Mouse (Mus musculus): ENCODE measurements at regions not wholly inside any gene's neighbourhood (a gene's known extent, or its start where the extent isn't known, plus 50 kb on each side); places are given as distances from the start of the nearest gene placed in this dataset.
A peak's percentile ranks its signal among the peaks of the same experiment; 100 is the strongest.
"Not testable (repeated sequence)": the region's sequence is repeated elsewhere in the genome, so short reads cannot be mapped to it uniquely, and the experiment has no call there.

DNA sequence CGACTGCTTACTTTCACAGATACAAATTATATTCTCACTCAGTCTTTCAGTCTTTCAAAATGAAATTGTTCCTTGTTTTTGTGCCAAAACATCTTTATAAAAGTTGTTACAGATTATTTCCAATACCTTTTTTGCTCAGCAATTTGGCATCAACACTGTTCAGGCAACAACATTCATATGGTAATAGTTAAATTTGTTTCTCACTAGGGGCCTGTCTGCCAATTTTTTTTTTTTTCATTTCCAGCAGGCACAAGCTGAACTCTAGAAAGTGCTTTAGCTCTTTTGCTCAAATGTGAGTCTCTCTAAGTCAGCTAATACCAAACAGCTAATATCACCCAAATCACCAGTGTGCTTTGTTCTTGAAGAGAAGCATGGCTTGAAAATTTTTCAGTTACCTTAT, 199.4 kb downstream of the Antxr2 start:
- Histone ChIP-seq H3K27me3 (no peaks in the 10 kb centered on the region), H3K9ac (replicated peaks) (no peak overlapping the region), H3K27ac (peak overlapping the region; percentile 41; the same call in 1 of the 2 replicates), H3K4me2 (no peak overlapping the region), H3K4me3 (replicated peaks) (no peak overlapping the region), H3K4me1 (replicated peaks) (peaks cover 11% of the 10 kb centered on the region; the same call in 1 of the 2 replicates), H3K36me3 (no peaks in the 10 kb centered on the region), H3K9me3 (no peaks in the 10 kb centered on the region)
- ATAC-seq (ENCODE audit: insufficient number of reproducible peaks, insufficient read depth, low FRiP score, low TSS enrichment, low read depth) = no peak
- 73% methylated on average over 1 of the region's 1 CpGs for WGBS

DNA sequence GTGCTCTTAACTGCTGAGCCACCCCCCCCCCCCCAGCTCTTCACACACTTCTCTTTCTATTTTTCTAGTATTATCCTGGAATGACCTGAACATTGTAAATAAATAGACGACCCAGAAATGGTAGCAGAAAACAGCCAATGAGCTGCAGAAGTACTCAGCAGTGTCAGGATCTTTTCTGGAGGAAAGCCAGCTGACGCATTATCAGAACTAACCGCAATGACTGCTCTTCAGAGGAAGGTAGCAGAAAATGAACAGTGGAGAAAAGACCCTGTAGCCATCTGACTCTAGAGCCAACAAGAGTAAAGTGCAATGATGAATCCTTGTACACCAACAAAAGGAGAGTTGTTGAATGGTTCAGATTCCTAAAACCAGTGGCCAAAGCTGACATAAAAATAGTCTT, 213.4 kb downstream of the Antxr2 start:
- Histone ChIP-seq H3K9me3 (no peaks in the 10 kb centered on the region), H3K4me3 (replicated peaks) (no peak overlapping the region), H3K4me1 (replicated peaks) (no peaks in the 10 kb centered on the region), H3K27me3 (no peaks in the 10 kb centered on the region), H3K9ac (replicated peaks) (no peak overlapping the region), H3K27ac (no peak overlapping the region), H3K36me3 (no peaks in the 10 kb centered on the region), H3K4me2 (no peak overlapping the region)
- WGBS = 80% methylated on average over 3 of the region's 3 CpGs
- ATAC-seq (ENCODE audit: insufficient number of reproducible peaks, insufficient read depth, low FRiP score, low TSS enrichment, low read depth) = no peak

DNA sequence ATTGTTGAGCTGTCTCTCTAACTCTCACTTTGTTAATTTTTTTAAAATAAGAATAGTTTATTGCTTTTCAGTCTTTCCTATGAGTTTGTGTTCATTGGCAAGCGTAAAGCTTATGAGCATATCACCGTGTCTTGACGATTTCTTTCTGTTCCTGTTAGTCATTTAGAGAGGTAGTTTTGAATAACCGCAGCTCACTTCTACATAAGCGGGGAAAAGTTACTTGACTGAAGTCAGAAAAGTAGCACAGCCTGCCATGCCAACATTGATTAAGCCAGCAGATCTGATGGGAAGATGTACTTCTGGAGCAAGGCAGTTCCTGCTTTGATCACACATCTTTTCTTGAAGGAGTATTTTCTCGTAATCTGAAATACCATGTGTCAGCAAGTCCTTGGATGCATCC, 215.5 kb downstream of the Antxr2 start:
- ATAC-seq (ENCODE audit: insufficient number of reproducible peaks, insufficient read depth, low FRiP score, low TSS enrichment, low read depth) = no peak
- WGBS = 90% methylated on average over 6 of the region's 6 CpGs
- no peaks in the 10 kb centered on the region for H3K9me3 ChIP-seq
- no peak overlapping the region for H3K4me3 ChIP-seq (replicated peaks)
- no peaks in the 10 kb centered on the region for H3K36me3 ChIP-seq
- no peaks in the 10 kb centered on the region for H3K4me1 ChIP-seq (replicated peaks)
- no peaks in the 10 kb centered on the region for H3K27me3 ChIP-seq
- H3K27ac ChIP-seq = no peak overlapping the region
- no peak overlapping the region for H3K9ac ChIP-seq (replicated peaks)
- H3K4me2 ChIP-seq = no peak overlapping the region

DNA sequence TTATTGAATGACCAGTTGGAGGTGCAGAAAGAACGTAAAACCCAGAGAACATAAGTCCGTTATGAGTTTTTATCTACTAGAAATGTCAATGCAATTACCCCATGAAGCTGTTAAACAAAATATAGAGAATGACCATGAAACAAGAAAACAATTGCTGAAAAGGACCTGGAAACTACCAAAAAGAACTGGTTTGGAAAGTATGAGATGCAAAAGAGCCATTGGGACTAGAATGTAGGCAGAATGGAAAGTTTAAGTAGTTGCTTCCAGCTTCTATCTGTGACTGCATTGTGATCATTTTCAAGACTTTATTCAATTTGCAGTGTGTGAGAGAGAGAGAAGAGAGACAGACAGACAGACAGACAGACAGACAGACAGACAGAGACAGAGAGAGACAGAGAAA, 216.1 kb downstream of the Antxr2 start:
- H3K9ac ChIP-seq (replicated peaks) = no peak overlapping the region
- ATAC-seq (ENCODE audit: insufficient number of reproducible peaks, insufficient read depth, low FRiP score, low TSS enrichment, low read depth) = no peak
- WGBS = 95% methylated on average over 2 of the region's 2 CpGs
- H3K9me3 ChIP-seq = no peaks in the 10 kb centered on the region
- no peak overlapping the region for H3K27ac ChIP-seq
- no peaks in the 10 kb centered on the region for H3K27me3 ChIP-seq
- H3K36me3 ChIP-seq = no peaks in the 10 kb centered on the region
- no peaks in the 10 kb centered on the region for H3K4me1 ChIP-seq (replicated peaks)
- no peak overlapping the region for H3K4me3 ChIP-seq (replicated peaks)
- no peak overlapping the region for H3K4me2 ChIP-seq

DNA sequence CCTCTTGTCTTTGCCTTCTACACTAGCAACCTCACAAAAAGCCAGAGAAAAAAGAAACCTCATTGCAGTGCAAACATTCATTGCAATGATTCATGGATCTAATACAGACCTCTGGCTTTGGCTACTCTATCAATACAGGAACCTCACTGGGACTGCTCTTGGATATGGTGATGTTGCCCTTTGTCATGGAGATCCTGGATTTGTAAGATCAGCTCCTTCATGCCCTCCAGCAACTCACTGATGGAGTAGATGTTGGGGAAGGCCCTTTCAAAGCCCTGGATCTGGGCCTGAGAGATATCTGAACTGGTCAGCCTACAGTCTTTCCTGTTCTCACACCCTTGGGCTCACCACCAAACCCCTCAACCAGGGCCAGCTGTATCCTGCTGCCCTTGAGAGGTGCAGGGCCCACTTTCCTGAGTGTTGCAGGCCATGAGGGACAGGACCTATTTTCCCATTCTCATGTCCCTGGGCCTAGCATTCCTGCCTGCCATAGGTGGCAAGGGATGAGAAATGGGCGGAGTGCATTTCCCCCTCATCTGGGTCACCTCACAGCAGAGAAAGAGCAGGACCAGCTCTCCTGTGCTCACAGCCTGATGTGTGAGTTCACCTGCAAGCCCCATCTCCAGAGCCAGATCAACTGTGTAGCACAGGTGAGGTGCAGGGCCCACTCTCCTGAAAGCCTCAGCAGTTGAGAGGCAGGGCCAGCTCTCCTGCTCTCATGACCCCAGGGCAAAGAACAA, 218.1 kb downstream of the Antxr2 start:
- 100% methylated on average over 1 of the region's 1 CpGs for WGBS
- Histone ChIP-seq H3K9me3 (no peaks in the 10 kb centered on the region), H3K4me1 (replicated peaks) (no peaks in the 10 kb centered on the region), H3K9ac (replicated peaks) (no peak overlapping the region), H3K36me3 (no peaks in the 10 kb centered on the region), H3K4me2 (no peak overlapping the region), H3K4me3 (replicated peaks) (no peak overlapping the region), H3K27ac (no peak overlapping the region), H3K27me3 (no peaks in the 10 kb centered on the region)
- no peak for ATAC-seq (ENCODE audit: insufficient number of reproducible peaks, insufficient read depth, low FRiP score, low TSS enrichment, low read depth)

DNA sequence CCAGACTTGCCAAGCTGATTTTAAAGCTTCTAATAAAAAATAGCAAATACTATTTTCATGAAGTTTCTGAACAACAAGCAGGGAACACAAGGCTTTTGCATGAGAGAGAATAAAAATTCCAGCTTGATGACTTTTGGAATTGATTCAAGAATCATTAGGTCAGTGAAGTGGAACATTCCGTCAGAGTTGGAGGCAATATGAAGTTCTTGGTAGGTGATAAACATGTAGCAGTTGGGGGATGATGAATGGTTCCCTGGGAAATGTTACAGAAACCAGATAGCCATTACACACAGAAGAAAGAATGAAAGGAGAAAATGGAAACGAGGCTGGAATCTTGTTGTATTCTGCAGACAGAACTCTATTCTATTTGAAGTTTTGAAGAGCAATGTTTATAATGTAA, 221.8 kb downstream of the Antxr2 start:
- no peaks in the 10 kb centered on the region for H3K27me3 ChIP-seq
- H3K9me3 ChIP-seq = no peaks in the 10 kb centered on the region
- ATAC-seq (ENCODE audit: insufficient number of reproducible peaks, insufficient read depth, low FRiP score, low TSS enrichment, low read depth) = no peak
- 38% methylated on average over 2 of the region's 2 CpGs for WGBS
- no peaks in the 10 kb centered on the region for H3K36me3 ChIP-seq
- no peak overlapping the region for H3K4me3 ChIP-seq (replicated peaks)
- no peak overlapping the region for H3K4me2 ChIP-seq
- no peak overlapping the region for H3K9ac ChIP-seq (replicated peaks)
- H3K27ac ChIP-seq = no peak overlapping the region
- peaks cover 5% of the 10 kb centered on the region for H3K4me1 ChIP-seq (replicated peaks)

DNA sequence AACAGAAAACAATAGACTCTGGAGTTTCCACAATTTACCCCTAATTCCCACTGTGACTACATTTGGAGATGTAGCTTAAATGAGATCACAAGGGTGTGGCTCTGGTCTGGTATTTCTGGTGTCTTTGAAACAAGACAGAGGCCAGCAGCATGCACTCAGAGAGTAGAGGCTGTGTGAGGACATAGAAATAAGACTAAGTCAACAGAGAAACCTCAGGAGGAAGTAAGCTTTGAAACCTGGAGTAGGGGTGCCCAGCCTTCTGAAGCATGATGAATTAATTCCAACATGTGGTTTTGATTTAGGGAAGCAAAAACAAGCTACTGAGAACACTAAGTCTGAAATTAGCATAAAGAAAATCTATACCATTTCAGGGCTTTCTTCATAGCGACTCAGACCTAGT, 223.7 kb downstream of the Antxr2 start:
- Histone ChIP-seq H3K4me1 (replicated peaks) (peaks cover 5% of the 10 kb centered on the region), H3K4me3 (replicated peaks) (no peak overlapping the region), H3K4me2 (no peak overlapping the region), H3K9ac (replicated peaks) (no peak overlapping the region), H3K27me3 (no peaks in the 10 kb centered on the region), H3K36me3 (no peaks in the 10 kb centered on the region), H3K27ac (no peak overlapping the region), H3K9me3 (no peaks in the 10 kb centered on the region)
- ATAC-seq (ENCODE audit: insufficient number of reproducible peaks, insufficient read depth, low FRiP score, low TSS enrichment, low read depth) = no peak
- 34% methylated on average over 1 of the region's 1 CpGs for WGBS

DNA sequence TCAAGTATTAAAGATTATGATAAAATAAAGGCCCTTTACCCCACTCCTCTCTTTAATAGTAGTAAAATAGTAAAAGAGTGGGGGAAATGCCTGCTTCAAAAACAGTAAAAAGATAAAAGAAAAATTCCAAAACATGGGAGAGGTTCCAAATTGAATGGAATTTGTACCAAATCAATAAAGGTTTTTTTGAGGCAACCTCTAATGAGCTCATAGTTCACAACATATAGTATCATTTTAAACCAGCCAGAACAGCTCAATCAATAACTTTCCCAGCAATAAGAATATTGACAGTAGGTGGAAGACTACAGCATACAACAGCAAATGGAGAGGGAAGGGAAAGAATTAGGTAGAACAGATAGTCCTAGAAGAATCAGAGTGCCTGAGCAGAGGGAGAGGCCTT, 224.1 kb downstream of the Antxr2 start:
- H3K27me3 ChIP-seq = no peaks in the 10 kb centered on the region
- H3K27ac ChIP-seq = no peak overlapping the region
- peaks cover 5% of the 10 kb centered on the region for H3K4me1 ChIP-seq (replicated peaks)
- no peak for ATAC-seq (ENCODE audit: insufficient number of reproducible peaks, insufficient read depth, low FRiP score, low TSS enrichment, low read depth)
- H3K9ac ChIP-seq (replicated peaks) = no peak overlapping the region
- no peak overlapping the region for H3K4me3 ChIP-seq (replicated peaks)
- H3K36me3 ChIP-seq = no peaks in the 10 kb centered on the region
- H3K4me2 ChIP-seq = no peak overlapping the region
- H3K9me3 ChIP-seq = no peaks in the 10 kb centered on the region

DNA sequence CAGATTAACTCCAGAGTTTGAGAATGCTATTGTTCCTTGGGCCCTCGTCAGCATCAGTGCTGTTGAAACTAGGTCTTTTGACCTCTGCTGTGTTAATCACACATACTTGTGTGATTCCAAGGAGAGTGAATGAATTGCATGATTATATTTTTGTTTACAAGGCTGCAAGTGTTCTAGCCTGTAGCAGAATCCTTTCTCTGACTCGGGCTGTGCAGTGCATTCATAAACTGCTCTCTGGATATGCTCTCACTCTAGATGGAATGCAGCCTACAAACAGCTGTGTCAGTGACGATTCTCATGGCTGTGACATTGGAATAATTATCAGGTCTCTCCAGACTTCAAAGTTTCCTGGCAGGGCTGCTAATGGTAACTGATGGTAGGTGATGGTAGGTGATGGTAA, 230.8 kb downstream of the Antxr2 start:
- Histone ChIP-seq H3K27me3 (no peaks in the 10 kb centered on the region), H3K9ac (replicated peaks) (no peak overlapping the region), H3K27ac (no peak overlapping the region), H3K4me2 (no peak overlapping the region), H3K4me1 (replicated peaks) (no peaks in the 10 kb centered on the region), H3K9me3 (no peaks in the 10 kb centered on the region), H3K4me3 (replicated peaks) (no peak overlapping the region), H3K36me3 (no peaks in the 10 kb centered on the region)
- whole genome bisulfite sequencing = 33% methylated on average over 3 of the region's 3 CpGs
- ATAC-seq (ENCODE audit: insufficient number of reproducible peaks, insufficient read depth, low FRiP score, low TSS enrichment, low read depth) = no peak

DNA sequence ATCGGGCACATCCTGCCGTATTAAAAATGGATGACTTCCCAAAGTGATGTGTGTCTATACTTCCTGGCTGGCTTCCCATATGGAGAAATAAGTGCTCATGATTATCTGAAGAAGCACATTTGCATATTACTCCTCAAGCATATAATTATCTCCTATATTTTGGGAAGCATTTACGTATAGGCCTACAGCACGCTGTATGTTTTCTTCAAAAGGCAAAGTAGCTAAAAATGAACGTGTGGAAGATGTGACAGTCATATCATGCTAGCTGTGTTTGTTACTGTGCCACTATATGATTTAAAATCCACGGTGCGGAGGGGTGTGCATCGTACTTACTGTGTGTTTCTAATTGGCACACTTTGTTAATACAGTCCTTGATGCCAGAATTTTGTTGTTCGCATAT, 242.7 kb downstream of the Antxr2 start:
- no peaks in the 10 kb centered on the region for H3K9me3 ChIP-seq
- H3K4me1 ChIP-seq (replicated peaks) = no peaks in the 10 kb centered on the region
- no peak overlapping the region for H3K4me2 ChIP-seq
- no peaks in the 10 kb centered on the region for H3K36me3 ChIP-seq
- no peaks in the 10 kb centered on the region for H3K27me3 ChIP-seq
- ATAC-seq (ENCODE audit: insufficient number of reproducible peaks, insufficient read depth, low FRiP score, low TSS enrichment, low read depth) = no peak
- H3K27ac ChIP-seq = no peak overlapping the region
- H3K4me3 ChIP-seq (replicated peaks) = no peak overlapping the region
- 90% methylated on average over 9 of the region's 9 CpGs for WGBS
- no peak overlapping the region for H3K9ac ChIP-seq (replicated peaks)

DNA sequence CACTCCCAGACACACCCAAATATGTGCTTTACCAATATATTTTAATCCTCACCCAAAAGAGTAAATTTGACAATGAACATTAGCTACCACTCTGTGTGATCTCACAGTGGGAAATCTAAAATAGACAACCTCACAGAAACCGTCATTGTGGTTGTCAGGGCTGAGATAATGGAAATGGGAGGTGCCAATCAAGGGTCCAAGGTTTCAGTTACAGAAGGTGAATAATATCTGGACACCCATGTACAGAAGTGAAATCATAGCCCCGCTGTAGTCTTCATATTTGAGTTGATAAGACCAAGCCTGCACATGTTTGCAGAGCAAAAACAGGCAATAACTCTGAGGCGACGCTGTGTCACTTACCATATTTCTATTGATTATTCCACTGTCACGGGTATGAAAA, 243.8 kb downstream of the Antxr2 start:
- 89% methylated on average over 5 of the region's 5 CpGs for WGBS
- no peaks in the 10 kb centered on the region for H3K27me3 ChIP-seq
- ATAC-seq (ENCODE audit: insufficient number of reproducible peaks, insufficient read depth, low FRiP score, low TSS enrichment, low read depth) = no peak
- no peak overlapping the region for H3K27ac ChIP-seq
- H3K4me3 ChIP-seq (replicated peaks) = no peak overlapping the region
- no peak overlapping the region for H3K4me2 ChIP-seq
- H3K36me3 ChIP-seq = no peaks in the 10 kb centered on the region
- no peaks in the 10 kb centered on the region for H3K4me1 ChIP-seq (replicated peaks)
- H3K9me3 ChIP-seq = no peaks in the 10 kb centered on the region
- H3K9ac ChIP-seq (replicated peaks) = no peak overlapping the region

DNA sequence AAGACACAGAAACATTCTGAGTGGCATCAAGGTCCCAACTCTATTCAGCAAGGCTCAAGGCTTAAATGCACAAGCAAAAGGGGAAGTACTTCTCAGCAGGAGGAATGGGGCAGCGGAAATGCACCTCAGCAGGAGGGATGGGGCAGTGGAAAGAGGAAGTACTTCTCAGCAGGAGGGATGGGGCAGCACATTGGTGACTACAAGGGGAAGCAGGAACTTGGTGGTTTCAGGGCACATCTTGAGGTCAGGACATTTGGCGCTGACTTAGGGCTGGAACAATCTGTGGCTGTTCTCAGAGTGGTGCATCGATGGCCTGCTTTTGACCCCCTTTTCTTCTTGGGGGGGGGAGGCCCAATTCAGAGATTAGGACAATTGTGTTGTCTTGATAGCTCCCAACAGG, 255.7 kb downstream of the Antxr2 start:
- not testable (repeated sequence) for H3K36me3 ChIP-seq; H3K27ac ChIP-seq; ATAC-seq (ENCODE audit: insufficient number of reproducible peaks, insufficient read depth, low FRiP score, low TSS enrichment, low read depth); H3K9ac ChIP-seq (replicated peaks); H3K4me3 ChIP-seq (replicated peaks); H3K4me2 ChIP-seq; H3K27me3 ChIP-seq; H3K9me3 ChIP-seq; H3K4me1 ChIP-seq (replicated peaks)
- 95% methylated on average over 3 of the region's 3 CpGs for WGBS
